Mouse (Mus musculus) liver, embryonic 16.5 days (tissue): ENCODE results near the gene Apln. TPM values are rescaled to one million over a fixed set of nuclear protein-coding genes. Genes with fewer than 3 reads are reported as not detected.

Experiments used
- ATAC-seq: fragments of 200-750 bp; cut with Nextera tagmentation; 2 replicates; pipeline ENCODE4 v1.8.0; 2017; ENCODE audit warnings: low read depth, mild to moderate bottlenecking, moderate number of reproducible peaks, moderate library complexity
- H3K27ac ChIP-seq: fragments of 300-500 bp; sonication (generic); 2 replicates; pipeline ENCODE4 v1.5.1; 2014; ENCODE audit warnings: mild to moderate bottlenecking, low read length
- H3K27me3 ChIP-seq: fragments of 300-500 bp; sonication (generic); 2 replicates; pipeline ENCODE4 v1.6.1; 2014; ENCODE audit warnings: low read depth, low read length, mixed read lengths; ENCODE audit not compliant: control insufficient read depth, insufficient read depth
- H3K36me3 ChIP-seq: fragments of 300-500 bp; sonication (generic); 2 replicates; pipeline ENCODE4 v1.6.1; 2014; ENCODE audit warnings: mild to moderate bottlenecking; ENCODE audit not compliant: control insufficient read depth, insufficient read depth
- H3K4me1 ChIP-seq: fragments of 300-500 bp; sonication (generic); 2 replicates; pipeline ENCODE4 v1.6.1; 2014; ENCODE audit warnings: low read depth, low read length, mixed read lengths; ENCODE audit not compliant: control insufficient read depth
- H3K4me2 ChIP-seq: fragments of 300-500 bp; sonication (generic); 2 replicates; pipeline ENCODE4 v1.6.1; 2014; ENCODE audit warnings: low read depth, low read length, mixed read lengths
- H3K4me3 ChIP-seq: fragments of 300-500 bp; sonication (generic); 2 replicates; pipeline ENCODE4 v1.5.1; 2014; ENCODE audit warnings: low read depth, mild to moderate bottlenecking, low read length
- H3K9ac ChIP-seq: fragments of 300-500 bp; sonication (generic); 2 replicates; pipeline ENCODE4 v1.6.1; 2014; ENCODE audit warnings: low read depth, low read length
- H3K9me3 ChIP-seq: fragments of 300-500 bp; sonication (generic); replicated peaks from 2 replicates; pipeline ENCODE4 v1.6.1; 2016; ENCODE audit warnings: low read length; ENCODE audit not compliant: control insufficient read depth
- WGBS: fragments of 180-500 bp; shearing (Covaris S2); extraction: QIAGEN DNeasy Blood & Tissue Kit; methylation state at CpG from one replicate; pipeline ENCODE4 v1.1.7; 2014; ENCODE audit not compliant: insufficient replicate concordance; 5-methylcytosine and 5-hydroxymethylcytosine counted together
- polyA plus RNA-seq: library from polyadenylated mRNA; unstranded; fragments of >200 nt; fragmentation: Nextera tagmentation; extraction: Ambion mirVana; gene quantifications from 2 replicates; pipeline ENCODE4 v1.2.1, GENCODE M21; 2015

Gene Apln
- 0.13 and 0.22 TPM in 2 replicates for polyA plus RNA-seq

DNA sequence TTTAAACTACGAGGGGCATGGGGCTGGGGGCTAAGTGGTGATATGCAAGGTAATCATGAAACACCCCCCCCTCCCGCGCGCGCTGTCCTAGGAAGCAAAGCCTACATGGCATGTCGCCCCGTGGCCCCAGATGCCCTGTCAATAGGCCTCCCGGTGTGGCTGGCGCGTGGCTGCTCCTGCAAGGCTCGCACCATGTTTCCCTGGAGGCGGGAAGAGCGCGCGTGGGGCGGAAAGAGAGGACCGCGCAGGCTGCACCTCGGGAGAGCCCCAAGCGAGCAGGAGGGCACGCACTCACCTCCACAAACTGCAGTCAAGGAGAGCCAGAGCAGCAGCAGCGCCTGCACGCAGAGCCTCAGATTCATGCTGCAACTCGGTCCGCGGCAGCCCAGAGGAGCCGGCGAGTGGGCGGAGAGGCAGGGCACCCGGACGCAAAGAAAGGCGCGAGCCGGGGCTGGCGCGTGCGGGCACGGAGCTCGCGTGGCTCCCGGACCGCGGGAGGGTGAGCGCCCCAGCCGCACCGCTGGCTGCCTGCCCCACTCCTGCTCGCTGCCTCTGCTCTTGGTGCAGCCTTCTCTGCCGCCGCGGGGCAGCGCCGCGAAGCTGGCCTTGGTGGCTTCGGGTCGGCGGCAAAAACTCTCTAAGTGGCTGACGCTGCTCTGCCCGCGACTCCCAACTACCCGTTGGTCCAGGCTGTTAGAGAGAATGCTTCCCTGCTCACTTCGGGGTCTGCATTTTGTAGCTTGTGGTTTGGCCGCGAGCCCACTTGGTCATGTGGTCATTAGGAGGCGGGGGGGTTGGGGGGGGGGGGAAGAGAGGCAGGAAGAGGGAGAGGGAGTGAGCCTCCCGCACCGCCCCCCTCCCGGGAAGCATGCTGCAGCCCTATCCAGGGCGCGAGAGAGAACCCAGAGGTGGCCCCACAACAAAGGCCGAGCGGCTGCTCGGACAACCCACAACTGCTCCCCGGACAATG is at the start of gene Apln:
Gene Apln (minus strand): TSS at position 710 of the 970 bp plus-strand sequence.
- Histone ChIP-seq H3K4me3 (peak within 1 kb of the TSS; percentile 35), H3K36me3 (no peaks in the 10 kb centered on the region), H3K4me1 (no peaks in the 10 kb centered on the region), H3K9ac (no peak within 1 kb of the TSS), H3K9me3 (no peaks in the 10 kb centered on the region), H3K27ac (no peak within 1 kb of the TSS), H3K27me3 (peaks cover 36% of the 10 kb centered on the region), H3K4me2 (peak within 1 kb of the TSS; percentile 40)
- 15% methylated on average over 66 of the region's 73 CpGs for WGBS
- ATAC-seq = no peak

DNA sequence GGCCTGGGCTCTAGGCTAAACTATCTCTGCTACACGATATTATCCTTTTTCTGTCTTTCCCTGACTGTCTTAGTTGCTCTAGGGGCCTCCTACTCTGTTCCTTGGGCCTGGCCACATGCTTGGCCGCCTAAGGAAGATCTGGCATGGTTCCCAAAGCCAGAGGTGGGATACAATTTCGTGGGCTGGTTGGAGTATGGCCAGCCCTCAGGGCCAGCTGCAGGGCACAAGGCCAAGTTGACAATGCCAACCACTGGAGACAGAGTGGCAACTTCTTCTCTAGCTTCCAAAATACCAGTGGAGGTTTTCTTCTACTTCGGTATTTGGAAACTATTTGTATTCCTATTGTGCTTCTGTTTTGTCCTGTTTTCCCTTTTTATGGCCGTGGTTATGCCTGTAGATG is 47.7 kb upstream of the Apln start:
- 44% methylated on average over 5 of the region's 5 CpGs for WGBS
- ATAC-seq = no peak
- no peak overlapping the region for H3K9ac ChIP-seq
- no peaks in the 10 kb centered on the region for H3K9me3 ChIP-seq
- no peak overlapping the region for H3K4me2 ChIP-seq
- no peak overlapping the region for H3K4me3 ChIP-seq
- H3K4me1 ChIP-seq = no peaks in the 10 kb centered on the region
- H3K27ac ChIP-seq = no peak overlapping the region
- H3K36me3 ChIP-seq = no peaks in the 10 kb centered on the region
- H3K27me3 ChIP-seq = no peaks in the 10 kb centered on the region

DNA sequence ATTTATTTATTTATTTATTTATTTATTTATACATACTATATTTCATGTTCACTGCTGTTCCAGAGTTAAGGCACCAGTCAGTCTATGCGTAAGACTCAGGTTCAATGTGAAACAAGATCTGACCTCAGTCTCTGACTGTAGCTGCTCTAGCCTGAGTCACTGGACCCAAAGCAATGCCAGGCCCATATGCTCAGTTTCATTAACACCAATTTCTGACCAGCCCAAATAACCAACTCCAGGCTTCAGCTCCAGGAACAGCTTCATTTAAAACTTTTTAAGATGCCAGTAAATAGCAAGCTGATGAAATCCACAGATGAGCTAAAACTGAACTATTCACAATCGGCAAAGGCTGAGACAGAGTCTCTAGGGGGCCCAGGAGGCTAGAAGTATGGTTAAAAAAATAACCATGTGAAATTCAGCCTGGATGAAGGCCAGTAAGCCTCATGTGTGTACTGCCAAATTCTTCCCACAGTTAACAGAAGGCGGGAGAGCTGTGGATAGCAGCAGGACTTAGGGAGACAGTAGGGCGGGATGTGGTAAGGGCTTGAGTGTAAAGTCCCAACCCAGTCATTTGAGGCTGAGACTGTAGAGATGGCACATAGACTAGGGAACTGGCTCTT is 42.3 kb upstream of the Apln start:
- no peak overlapping the region for H3K4me2 ChIP-seq
- 65% methylated on average over 4 of the region's 4 CpGs for WGBS
- H3K36me3 ChIP-seq = no peaks in the 10 kb centered on the region
- no peak overlapping the region for H3K4me3 ChIP-seq
- H3K9ac ChIP-seq = no peak overlapping the region
- no peaks in the 10 kb centered on the region for H3K27me3 ChIP-seq
- no peaks in the 10 kb centered on the region for H3K9me3 ChIP-seq
- ATAC-seq = no peak
- H3K4me1 ChIP-seq = no peaks in the 10 kb centered on the region
- H3K27ac ChIP-seq = no peak overlapping the region

DNA sequence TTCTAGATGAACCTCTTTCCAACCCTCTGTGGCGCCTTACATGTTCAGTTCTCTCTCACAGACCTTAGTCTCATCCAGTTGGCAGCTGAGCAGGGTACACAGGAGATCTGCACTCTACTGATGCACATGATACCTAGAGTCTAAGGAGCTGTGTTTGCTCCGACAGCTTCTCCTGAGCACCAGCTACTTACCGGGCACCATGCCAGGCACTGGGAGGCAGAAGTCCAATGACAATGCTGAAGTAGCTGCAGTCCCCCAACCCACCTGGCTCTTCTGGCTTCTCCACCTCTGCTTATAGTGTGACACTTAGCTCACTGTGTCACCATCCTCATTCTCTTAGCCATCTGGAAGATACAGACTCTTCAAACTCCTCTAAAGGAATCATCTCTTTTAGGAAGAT is 40.0 kb upstream of the Apln start:
- H3K27ac ChIP-seq = no peak overlapping the region
- no peak for ATAC-seq
- no peak overlapping the region for H3K4me2 ChIP-seq
- 52% methylated on average over 3 of the region's 3 CpGs for WGBS
- no peaks in the 10 kb centered on the region for H3K4me1 ChIP-seq
- no peaks in the 10 kb centered on the region for H3K27me3 ChIP-seq
- H3K36me3 ChIP-seq = no peaks in the 10 kb centered on the region
- H3K9ac ChIP-seq = no peak overlapping the region
- H3K9me3 ChIP-seq = no peaks in the 10 kb centered on the region
- no peak overlapping the region for H3K4me3 ChIP-seq

GRCm38 (mm10) chrX:48072401-48072800 is 37.7 kb upstream of the Apln start:
- Histone ChIP-seq H3K4me3 (no peak overlapping the region), H3K9ac (no peak overlapping the region), H3K4me2 (no peak overlapping the region), H3K27me3 (no peaks in the 10 kb centered on the region), H3K36me3 (no peaks in the 10 kb centered on the region), H3K27ac (no peak overlapping the region), H3K4me1 (no peaks in the 10 kb centered on the region), H3K9me3 (no peaks in the 10 kb centered on the region)
- 25% methylated on average over 5 of the region's 5 CpGs for WGBS
- ATAC-seq = no peak

GRCm38 (mm10) chrX:48071961-48072360 is 37.3 kb upstream of the Apln start:
- no peak overlapping the region for H3K27ac ChIP-seq
- no peak overlapping the region for H3K9ac ChIP-seq
- H3K36me3 ChIP-seq = no peaks in the 10 kb centered on the region
- WGBS = 33% methylated on average over 3 of the region's 3 CpGs
- no peaks in the 10 kb centered on the region for H3K4me1 ChIP-seq
- H3K9me3 ChIP-seq = no peaks in the 10 kb centered on the region
- no peak overlapping the region for H3K4me3 ChIP-seq
- no peak overlapping the region for H3K4me2 ChIP-seq
- no peak for ATAC-seq
- H3K27me3 ChIP-seq = no peaks in the 10 kb centered on the region

DNA sequence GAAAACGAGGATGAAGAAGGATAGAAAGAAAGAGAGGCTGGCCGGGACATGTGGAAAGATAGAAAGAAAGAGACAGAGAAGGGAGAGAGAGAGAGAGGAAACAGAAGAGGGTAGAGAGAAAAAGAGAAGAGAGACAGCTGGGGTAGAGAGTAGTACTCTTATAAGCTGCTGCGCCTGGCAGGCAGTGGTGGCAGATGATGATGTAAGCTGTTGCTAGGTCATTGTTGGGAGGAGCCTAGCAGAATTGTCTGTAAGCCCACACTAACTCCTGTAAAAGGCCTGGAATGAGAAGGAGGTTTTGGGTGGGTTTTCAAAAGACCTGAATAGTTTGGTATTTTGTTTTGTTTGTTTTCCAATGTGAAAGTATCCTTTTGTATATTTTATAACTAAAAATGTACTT is 32.2 kb upstream of the Apln start:
- H3K9ac ChIP-seq = no peak overlapping the region
- H3K27ac ChIP-seq = no peak overlapping the region
- no peaks in the 10 kb centered on the region for H3K27me3 ChIP-seq
- no peaks in the 10 kb centered on the region for H3K36me3 ChIP-seq
- no peaks in the 10 kb centered on the region for H3K9me3 ChIP-seq
- no peak for ATAC-seq
- WGBS = 59% methylated on average over 3 of the region's 3 CpGs
- no peaks in the 10 kb centered on the region for H3K4me1 ChIP-seq
- no peak overlapping the region for H3K4me3 ChIP-seq
- H3K4me2 ChIP-seq = no peak overlapping the region

DNA sequence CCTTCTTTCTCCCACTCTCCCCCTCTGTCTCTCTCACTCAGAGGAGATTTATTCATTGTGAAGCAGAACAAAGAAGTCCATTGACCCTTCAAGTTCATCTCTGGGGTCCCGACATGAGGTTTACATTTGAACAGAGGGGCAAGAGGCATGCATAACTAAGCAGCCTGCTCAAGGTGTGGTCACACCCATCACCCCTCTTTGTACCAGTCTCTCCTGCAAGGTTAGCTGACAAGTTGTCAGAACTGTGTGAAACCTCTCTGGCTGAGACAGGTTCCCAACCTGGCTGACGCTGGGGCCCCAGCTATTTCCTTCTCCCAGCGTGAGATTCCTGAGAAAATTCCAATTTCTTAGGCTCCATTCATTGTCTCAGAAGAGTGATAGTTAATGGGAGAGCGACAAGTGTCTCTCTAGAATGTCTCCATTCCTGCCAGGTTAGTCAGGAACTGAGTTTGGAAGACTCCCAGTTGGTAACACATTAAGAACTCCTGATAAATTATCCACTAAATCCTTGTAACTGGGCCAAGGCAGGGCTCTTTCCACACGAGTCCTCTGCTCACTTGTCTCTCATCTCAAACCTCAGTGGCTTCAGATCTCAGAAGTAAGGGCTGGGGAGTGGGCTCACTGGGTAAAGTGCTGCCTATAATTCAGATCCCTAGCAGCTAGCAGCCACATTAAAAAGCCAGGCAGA is 29.7 kb upstream of the Apln start:
- H3K4me2 ChIP-seq = no peak overlapping the region
- no peaks in the 10 kb centered on the region for H3K4me1 ChIP-seq
- no peak overlapping the region for H3K27ac ChIP-seq
- ATAC-seq = no peak
- H3K9ac ChIP-seq = no peak overlapping the region
- no peaks in the 10 kb centered on the region for H3K9me3 ChIP-seq
- no peaks in the 10 kb centered on the region for H3K27me3 ChIP-seq
- WGBS = 34% methylated on average over 5 of the region's 5 CpGs
- no peak overlapping the region for H3K4me3 ChIP-seq
- H3K36me3 ChIP-seq = no peaks in the 10 kb centered on the region
